Mouse (Mus musculus) brain, embryonic 14.5 days (tissue): ENCODE results near the gene Sstr5. TPM values are rescaled to one million over a fixed set of nuclear protein-coding genes. Genes with fewer than 3 reads are reported as not detected.
A peak's percentile ranks its signal among the peaks of the same experiment; 100 is the strongest.

Source experiments
- DNase-seq: peaks from one replicate; pipeline ENCODE4 v3.0.0-alpha.2; 2011; ENCODE audit warnings: low read depth
- CTCF ChIP-seq: fragments of 200-500 bp; IDR thresholded peaks from 2 replicates; pipeline ENCODE4 v1.5.1; 2012; ENCODE audit warnings: inconsistent platforms, mild to moderate bottlenecking, moderate library complexity, borderline replicate concordance; ENCODE audit not compliant: insufficient read depth, insufficient read length; ENCODE audit errors: extremely low read depth
- POLR2A ChIP-seq: fragments of 200-500 bp; IDR thresholded peaks from 2 replicates; pipeline ENCODE4 v1.6.1; 2012; ENCODE audit warnings: mild to moderate bottlenecking, inconsistent platforms, borderline replicate concordance; ENCODE audit not compliant: poor library complexity, insufficient read depth, insufficient read length, severe bottlenecking; ENCODE audit errors: extremely low read depth
- polyA plus RNA-seq: library from polyadenylated mRNA; depleted of rRNA; stranded (reverse); fragments of >200 nt; gene quantifications from 2 replicates; pipeline ENCODE4 v1.2.3, GENCODE M21; 2012; rRNA removed

The Sstr5 gene
- polyA plus RNA-seq = 0.22 and 0.25 TPM in 2 replicates

DNA sequence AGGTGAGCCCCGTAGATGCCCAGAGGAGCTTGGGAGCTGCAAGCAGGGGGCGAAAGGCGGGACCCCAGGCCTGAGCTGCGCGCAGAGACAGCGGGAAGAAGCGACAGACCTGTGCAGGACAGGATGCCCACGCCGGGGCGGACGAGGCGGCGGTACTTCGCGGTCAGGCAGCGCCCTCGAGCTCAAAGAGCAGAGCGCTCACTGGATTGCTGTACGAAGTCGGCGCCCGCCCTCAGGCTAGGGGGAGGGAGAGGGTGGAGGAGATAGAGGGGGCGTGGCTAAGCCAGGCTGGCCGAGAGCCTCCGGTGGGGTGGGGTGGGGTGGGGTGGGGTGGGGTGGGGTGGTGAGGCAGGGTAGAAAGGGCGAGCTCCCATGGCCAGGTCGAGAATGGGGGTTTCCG, at the start of gene Sstr5:
Gene Sstr5 (minus strand): TSS at position 276 of the 400 bp plus-strand sequence.
- peak; percentile 31 for DNase-seq
- TF ChIP-seq POLR2A (no peak), CTCF (no peak)

DNA sequence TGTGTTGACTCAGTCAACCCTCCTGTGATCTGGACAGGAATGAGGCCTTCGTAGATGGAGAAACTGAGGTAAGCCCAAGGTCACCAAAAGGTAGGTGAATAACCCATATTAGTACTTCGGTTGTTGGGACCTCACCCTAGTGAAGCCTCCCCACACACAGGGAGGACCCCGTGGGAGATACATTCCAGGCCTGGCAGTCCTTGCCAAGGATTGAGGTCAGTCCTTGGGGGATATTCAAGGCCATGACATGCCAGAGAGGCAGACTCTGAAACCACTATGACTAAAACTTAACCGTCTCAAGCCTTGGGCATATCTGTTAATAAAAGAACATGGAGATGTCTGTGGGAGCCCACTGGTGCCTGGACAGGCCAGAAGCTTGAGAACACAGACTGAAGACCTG, 44.7 kb upstream of the Sstr5 start:
- no peak for TF ChIP-seq POLR2A
- no peak for TF ChIP-seq CTCF

DNA sequence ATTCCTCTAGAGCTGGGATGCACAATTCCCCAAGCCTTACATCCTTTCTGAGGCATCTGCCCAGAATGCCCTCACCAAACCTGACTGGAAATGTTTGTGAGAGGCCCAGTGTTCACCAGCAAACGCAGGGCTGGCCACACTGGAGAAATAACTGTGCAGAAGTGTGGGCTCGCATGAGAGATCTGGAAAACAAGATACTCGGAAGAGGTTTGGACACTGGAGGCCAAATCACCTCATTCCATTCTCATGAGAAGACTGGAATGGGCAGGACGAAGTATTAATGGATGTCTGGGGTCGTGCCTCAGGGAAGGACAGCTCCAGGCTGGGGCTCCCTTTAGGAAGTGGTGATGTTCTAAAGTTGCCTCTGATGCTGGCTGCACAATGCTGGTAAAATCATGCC, 43.6 kb upstream of the Sstr5 start:
- DNase-seq = no peak
- TF ChIP-seq POLR2A = no peak
- no peak for TF ChIP-seq CTCF

More for the DNA sequence above, 44.7 kb upstream of the Sstr5 start:
- no peak for DNase-seq

DNA sequence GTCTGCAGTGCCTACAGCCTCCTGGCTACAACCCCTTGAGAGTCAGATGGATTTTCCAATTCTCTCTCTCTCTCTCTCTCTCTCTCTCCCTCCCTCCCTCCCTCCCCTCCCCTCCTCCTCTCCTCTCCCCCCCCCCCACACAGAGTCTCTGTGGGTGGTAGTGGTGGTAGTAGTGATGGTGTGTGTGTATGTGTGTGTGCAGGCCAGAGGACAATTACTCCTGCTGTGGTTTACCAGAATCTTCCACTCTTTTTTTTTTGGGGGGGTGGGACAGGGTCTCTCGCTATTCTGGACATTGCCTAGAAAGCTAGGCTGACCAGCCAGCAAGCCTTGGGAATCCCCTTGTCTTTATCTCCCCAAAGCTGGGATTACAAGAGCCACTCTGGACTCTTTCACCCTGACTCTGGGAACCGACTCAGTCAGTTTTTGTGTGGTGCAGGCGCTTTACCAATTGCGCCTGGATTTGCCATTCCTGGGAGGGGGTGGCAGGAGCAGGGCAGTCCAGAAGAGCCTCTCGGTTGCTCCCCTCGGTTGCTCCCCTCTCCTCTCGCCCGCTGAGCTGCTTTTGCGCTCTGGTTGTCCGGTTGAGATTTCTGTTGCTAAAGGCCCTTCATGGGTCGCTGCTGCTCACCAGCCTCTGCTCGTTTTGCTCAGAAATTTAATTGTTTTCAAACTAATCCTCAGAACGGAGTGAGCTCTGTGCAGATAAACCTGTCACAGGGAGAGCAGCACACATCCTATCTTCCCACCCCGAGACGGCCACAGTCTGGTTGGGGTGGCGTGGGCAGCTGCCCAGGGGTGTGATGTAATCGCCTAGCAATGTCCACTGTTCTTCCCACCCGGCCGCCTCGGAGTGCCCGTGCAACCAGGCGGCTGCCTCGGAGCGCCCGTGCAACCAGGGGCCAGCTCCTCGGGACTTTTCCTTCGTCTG, 42.1 kb upstream of the Sstr5 start:
- peak; percentile 78 for DNase-seq
- TF ChIP-seq POLR2A (no peak), CTCF (no peak)

DNA sequence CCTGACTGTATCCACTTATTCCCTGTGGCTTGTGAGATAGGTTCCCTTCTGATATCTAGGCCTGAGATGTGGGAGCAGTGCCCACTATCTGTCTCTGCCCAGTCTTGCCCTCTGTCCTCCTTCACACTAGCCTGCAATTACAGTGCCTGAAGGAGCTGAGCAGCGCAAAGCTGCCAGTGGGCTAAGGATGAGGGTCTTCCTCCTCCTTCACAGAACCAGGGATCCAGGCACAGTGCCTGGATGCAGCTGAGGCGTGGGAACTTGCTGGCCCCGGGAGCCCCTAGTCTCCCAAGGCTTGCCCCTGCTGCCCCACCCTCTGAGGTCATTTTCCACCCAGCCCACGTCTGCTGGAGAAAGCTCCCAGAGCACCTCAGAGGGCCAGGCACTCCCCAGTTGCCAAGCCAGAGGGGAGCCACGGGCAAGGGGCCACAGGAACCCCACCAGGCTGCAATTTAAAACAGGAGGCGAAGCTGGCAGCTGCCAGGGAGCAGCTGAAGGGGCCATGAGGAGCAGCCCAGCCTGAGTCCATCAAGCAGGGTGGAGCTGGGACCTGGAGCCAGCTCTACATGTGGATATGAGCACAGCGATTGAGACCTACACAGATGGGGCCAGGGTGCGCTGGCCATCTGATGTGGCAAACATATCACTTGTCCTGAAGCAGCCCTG, 33.4 kb upstream of the Sstr5 start:
- DNase-seq = no peak
- TF ChIP-seq POLR2A (no peak), CTCF (no peak)

DNA sequence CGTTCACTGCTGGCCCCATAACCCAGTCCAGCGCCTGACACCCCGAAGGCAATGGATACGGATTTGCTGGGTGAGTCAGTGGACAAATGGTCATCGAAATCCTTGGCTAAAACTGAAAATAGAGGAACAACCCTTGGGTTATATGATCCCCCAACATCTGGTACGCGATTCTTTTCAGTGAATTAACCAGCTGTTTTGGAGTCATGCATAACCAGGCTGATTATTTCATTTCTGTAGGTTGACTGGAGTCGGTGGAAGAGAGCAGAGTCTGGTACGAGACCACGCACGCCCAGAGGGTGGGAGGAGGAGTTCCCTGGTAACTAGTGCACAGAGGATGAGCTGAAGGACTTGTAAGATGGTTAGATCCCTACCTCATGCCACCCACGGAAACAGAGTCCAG, 25.0 kb upstream of the Sstr5 start:
- DNase-seq = no peak
- TF ChIP-seq POLR2A (no peak), CTCF (no peak)

DNA sequence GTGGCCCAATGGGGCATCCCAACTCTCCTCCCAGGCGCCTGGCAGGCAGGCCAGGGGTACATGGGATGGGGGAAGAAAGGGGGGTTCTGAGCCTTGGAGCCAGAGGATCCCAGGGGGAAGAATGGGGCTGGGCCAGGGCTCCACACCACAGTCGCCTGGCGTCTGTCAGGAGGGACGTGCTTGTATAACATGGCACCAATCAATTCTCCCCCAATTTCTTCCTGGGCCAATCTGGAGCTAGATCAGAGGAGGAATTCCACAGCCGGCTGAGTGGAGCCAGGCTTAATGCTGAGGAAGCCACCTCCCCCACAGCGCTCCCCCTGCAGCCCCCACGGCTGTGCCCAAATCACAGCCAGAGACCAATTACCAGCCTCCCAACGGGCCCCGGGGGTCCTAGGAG, 23.4 kb upstream of the Sstr5 start:
- TF ChIP-seq POLR2A = no peak
- TF ChIP-seq CTCF = no peak
- DNase-seq = peak; percentile 73

DNA sequence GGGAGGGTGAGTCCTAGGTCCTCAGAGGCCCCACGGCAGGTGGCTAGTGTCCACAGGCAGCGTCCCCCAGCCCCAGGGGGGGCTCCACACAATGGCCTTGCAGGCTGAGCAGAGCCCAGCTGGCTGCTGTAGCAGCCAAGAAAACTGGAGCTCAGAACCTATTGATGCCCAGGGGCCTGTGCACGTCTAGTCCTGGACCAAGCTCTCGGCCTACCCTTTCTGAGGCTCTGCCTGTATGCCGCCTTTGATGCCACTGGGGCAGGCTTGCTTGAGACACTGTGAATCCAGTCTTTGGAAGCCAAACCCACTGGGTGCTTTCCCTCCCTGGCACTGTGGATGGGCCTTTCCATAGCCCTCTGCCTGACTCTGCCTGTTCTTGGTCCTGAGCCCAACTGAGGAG, 22.4 kb upstream of the Sstr5 start:
- DNase-seq = peak; percentile 58
- TF ChIP-seq CTCF = no peak
- no peak for TF ChIP-seq POLR2A

DNA sequence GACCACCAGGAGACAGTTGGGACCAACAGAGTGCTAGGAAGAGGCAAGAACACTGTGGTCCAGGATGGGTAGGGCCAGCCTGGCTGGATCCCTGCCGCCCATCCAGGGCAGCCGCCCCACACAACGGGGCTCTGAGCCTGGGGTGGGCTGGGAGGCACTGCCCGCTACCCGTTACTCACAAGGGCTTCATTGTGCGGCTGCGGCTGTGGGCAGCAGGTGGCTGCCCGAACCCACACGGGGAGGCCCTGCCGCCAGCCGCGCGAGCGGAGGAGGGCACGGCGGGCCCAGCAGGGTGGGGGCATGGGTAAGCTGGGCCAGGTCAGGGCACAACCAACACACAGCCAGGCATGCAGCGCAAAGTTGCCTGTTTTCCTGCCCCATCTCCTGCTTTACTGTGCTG, 21.1 kb upstream of the Sstr5 start:
- TF ChIP-seq CTCF = no peak
- no peak for TF ChIP-seq POLR2A
- DNase-seq = peak; percentile 77

DNA sequence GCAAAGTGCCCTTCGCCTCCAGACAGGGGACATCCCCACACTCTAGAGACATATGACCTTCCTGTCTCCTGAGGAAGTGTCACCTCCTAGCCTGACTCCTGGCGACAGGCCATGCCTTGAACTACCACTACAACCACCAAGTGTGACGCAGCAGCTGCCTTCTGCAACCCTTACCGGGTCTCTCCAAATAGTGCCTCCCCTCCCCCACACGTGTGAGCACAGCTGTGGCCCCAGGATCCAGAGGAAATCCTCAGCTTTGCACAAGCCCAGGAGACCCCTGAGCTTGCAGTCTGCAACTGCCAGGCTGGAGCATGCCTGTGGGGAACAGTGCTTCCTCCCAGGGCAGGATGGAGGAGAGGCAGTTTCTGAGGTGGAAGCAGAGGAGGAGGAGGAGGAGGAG, 19.2 kb upstream of the Sstr5 start:
- DNase-seq = no peak
- TF ChIP-seq POLR2A = no peak
- TF ChIP-seq CTCF = no peak

DNA sequence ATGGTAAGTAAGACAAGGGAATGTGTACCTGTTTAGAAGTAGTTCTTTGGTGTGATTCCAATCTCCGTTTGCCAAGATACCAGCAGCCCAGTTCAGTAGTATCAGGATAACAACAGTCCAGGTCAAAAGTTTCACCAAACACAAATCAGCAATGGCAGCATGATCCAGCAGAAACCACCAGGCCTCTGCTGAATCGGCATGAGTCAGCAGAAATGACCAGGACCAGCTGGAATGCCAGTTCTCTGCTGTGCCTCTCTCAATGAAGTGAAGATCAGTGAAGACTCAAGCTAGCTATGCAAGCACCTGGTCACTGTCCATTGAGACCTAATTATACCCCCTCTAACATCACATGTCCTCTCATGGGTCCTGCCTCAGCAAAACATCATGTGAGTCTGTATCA, 17.0 kb upstream of the Sstr5 start:
- TF ChIP-seq CTCF = no peak
- TF ChIP-seq POLR2A = no peak
- no peak for DNase-seq

DNA sequence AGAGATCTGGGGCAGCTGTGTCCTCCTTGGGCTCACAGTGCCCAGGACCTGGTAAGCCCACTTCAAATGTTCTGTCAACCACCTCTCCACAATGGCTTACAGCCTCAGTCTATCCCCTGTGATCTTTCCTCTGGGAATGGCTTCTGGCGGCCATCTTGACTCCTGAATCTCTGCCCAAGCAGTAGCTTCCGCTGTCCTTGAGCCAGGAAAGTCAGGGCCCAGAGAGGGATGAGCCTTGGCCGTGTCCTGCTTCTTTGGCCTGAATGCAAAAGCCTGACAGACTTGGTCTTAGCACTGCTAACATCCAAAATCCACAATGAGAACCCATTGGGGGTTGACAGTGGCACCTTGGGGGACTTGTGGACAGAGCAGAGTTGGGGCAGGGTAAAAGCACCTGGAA, 14.8 kb upstream of the Sstr5 start:
- TF ChIP-seq CTCF = no peak
- TF ChIP-seq POLR2A = no peak
- no peak for DNase-seq
